Mouse (Mus musculus): ENCODE data around the gene Rdh1.
A peak's percentile ranks its signal among the peaks of the same experiment; 100 is the strongest.
"Not testable (repeated sequence)": the region's sequence is repeated elsewhere in the genome, so short reads cannot be mapped to it uniquely, and the experiment has no call there.

Rdh1 gene

DNA sequence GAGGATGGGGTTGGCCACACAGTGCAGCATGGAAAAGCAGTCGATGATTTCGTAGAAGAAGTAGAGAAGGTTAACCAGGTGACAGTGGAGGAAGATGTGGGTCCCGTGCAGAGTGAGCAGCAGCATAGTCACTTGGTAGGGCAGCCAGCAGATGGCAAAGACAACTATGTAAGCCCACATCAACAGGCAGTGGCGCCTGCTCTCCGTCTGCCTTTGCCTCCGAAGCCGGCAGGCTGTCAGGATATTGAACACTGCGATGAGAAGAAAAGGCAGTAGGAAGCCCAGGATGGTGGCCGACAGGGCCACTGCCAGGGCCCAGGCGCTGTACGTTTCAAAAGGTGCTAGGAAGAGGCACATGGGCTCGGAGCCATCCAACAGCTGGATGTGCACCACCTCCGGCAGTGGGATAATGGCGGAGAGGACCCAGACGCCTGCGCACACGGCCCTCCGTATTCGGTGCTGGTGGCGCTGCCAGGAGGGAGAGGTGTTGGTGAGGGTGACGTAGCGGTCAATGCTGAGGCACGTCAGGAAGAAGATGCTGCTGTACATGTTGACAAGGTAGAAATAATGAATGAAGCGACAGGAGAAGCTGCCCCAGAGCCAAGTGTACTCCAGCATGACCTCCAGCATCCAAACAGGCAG lies 9.3 kb upstream of the Rdh1 start:
- DNase-seq (ENCODE audit: low spot score) = no peak

DNA sequence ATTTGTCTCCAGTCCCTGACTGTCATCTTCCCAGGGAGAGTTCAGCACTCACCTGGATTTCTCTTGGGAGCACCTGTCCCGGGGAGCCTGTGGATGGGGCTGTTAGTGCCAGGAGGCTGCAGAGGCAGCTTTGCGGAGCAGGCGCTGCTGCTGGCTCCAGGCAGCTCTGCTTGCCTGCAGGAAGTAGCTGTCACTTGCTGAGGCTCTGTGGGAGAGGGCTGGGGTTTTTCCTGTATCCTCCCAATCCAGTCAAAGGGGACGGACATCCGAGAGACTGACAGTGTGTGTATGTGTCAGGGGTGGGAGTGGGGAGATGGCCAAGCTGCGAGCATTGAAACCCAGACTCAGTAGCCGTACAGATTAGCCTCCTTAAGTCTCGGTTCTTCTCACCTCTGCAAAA lies 8.0 kb upstream of the Rdh1 start, which contains the start of gene Gpr182:
TSS of gene Gpr182 (minus strand) at position 185 of the 400 bp plus-strand sequence.
- no peak for DNase-seq (ENCODE audit: low spot score)

DNA sequence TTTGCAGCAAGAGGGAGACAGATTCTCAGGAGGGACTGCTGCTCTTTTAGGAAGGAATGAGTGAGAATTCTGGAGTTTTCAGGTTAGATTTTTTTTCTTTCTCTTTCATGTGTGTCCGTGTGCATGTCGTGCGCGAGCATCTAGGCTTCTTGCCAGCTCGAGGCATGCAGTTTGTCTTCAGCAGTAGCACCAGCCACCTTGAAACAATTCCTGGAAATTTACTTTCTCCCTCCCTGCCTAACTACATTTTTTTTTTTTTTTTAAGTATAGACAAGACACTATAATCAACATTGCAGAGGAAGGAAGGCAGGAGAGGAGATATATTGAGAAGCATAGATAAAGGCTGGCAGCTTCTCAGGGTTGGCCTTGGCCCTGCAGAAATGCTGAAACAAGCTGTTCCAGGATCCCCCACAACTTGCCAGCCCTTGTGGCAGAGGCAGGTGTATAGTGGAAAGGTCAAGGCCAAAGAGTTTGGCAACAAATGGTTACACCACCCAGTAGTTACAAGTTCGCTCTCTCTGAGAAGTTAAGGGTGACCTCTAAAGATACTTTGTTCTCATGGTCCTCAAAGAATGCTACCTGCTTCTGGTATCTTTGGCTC lies 4.9 kb upstream of the Rdh1 start:
- DNase-seq (ENCODE audit: low spot score) = peak; percentile 57

DNA sequence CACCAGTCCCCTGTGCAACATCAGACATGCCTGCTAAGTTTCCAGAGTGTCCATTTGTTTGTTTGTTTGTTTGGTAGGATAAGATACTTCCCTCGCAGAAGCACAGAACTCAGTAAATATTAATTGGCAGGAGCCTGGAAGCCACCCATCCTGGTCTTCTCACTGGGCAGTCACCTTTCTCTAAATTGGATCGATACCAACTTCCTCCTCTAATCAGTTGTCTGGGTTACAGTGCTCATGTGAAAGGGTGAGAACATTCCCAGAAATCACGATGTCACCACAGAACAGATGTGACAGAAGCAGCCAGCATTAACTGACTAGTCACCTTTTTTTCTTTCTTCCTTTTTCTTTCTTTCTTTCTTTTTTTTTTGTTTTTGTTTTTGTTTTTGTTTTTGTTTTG lies 4.3 kb upstream of the Rdh1 start:
- DNase-seq (ENCODE audit: low spot score) = no peak

DNA sequence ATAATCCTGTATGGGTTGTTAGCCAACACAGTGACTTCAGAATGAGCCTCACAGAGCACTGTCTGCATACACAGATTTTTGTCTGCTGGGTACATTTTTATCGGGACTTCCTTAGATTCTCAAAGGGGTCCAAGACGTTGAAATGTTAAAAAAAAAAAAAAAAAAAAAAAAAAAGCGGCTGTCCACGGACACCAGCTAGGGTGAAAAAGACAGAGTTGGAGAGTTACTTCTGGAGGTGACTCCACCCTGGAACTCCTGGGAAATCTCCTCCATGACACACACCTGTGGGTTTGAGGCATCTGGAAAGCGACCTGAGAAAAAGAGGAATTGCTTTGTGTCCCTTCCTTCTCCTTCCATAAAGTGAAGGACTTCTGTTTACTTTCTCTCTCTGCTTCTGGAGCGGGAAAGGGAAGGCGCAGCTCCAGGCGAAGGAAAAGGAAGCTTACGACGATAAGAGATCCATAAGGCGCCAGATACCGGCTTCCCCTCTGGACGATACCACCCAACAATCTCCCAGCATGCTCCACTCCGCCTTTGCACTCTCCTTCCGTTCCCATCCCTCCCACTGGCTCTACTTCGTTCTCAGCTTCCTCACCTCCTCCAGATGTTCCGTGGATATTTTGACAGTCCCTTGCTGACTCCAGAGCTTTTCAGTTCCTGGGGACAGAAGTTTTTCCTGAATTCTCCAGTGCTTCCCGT lies 3.6 kb upstream of the Rdh1 start:
- DNase-seq (ENCODE audit: low spot score) = no peak

DNA sequence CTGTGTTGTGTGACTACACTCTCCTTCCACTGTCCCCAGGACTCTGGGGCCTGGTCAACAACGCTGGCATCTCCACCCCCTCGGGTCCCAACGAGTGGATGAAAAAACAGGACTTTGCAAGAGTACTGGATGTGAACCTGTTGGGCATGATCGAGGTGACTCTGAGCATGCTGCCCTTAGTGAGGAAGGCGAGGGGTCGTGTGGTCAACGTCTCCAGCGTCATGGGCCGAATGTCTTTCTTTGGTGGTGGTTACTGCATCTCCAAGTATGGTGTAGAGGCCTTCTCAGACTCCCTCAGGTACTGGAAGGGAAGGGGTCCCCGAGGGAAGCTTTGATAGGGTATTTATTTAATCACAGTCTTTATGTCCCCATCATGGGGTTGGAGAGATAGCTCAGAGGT lies 3.4 kb downstream of the Rdh1 start:
- not testable (repeated sequence) for DNase-seq (ENCODE audit: low spot score)

DNA sequence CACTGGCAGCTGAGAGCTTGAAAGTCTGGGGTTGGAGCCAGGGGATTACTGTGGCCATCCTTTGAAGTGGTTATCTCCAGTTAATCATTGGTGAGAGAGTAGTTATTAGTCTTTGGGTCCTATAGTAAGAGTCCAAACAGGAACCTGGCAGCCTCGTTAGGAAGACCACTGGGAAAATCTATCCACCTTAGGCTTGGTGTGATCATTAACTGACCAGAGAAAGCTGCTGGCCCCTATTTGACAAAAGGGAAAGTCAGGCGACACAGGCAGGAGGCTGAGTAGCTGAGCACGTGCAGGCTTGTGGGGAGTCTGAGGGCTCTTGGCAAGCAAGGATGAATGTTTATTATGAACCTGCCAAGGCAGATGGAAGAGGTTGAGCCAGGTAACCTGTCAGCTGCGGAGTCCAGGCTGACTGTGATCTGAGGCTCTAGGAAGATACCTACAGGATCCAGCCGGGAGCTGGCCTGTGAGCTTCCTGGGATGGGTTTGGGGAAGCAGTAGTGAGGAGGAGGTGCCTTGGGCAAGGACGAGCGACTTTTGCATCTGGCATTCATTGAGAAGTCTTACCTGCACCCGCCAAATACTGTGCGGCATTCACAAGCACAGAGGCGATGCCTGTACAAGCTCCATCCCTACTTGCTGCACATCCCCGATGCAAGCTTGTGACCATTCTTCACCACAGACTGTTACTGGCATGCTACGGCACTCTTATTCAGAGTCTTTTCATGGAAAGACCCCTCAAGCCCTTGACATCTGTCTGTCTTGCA lies 4.6 kb downstream of the Rdh1 start:
- no peak for DNase-seq (ENCODE audit: low spot score)

DNA sequence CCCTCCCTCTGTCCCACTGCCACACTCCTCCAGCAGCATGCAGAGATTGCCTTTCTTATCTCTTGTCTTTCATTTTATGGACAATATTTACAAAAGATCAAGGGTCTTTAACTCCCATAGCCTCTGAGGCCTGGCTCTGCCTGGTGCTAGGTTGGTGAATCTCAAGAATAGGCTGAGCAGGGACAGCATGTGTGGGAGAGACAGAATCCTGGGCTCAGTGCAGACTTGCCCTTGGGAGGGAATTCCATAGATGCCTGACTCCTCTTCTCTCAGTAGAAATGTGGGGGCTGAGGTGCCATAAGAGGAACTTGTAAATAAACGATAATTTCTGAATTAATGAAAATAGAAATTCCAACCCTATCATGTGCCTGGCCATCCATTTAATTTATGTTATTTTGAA lies 7.0 kb downstream of the Rdh1 start:
- no peak for DNase-seq (ENCODE audit: low spot score)

DNA sequence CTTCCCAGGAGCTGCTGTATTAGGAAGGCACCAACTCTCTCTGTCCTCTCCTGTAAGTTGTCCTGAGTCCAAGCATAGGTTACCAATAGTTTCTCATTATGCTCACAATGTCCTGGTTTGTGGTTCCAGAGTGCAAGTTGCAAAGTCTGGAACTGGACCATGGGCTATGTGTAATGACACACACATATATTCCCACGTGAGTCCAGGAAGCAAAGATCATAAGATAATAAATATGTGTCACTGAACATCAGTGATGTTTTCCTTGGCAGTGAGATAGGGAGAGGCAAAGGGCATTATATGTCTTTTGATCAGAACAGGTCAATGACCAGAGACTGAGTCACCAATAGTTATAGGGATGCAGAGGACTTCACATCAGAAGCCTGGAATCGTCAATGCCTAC lies 16.5 kb downstream of the Rdh1 start, which contains the start of gene Rdh9:
TSS of gene Rdh9 (plus strand) at position 376 of the 400 bp plus-strand sequence.
- DNase-seq (ENCODE audit: low spot score) = no peak

DNA sequence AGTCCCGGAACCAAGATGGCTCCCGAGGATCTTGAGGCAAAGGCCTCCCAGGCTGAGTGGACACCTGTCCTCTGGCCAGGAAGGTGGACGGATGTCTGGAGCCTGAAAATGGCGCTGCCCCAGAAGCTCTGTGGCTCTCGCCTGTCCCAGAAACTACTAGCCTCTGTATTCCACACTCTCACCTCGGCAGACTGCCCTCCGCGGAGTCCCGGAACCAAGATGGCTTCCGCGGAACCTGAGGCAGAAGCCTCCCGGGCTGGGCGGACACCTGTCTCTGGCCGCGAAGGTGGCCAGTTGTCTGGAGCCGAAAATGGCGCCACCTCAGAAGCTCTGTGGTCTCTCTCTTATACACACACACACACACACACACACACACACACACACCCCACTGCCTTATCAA lies 22.8 kb downstream of the Rdh1 start:
- not testable (repeated sequence) for DNase-seq (ENCODE audit: low spot score)

DNA sequence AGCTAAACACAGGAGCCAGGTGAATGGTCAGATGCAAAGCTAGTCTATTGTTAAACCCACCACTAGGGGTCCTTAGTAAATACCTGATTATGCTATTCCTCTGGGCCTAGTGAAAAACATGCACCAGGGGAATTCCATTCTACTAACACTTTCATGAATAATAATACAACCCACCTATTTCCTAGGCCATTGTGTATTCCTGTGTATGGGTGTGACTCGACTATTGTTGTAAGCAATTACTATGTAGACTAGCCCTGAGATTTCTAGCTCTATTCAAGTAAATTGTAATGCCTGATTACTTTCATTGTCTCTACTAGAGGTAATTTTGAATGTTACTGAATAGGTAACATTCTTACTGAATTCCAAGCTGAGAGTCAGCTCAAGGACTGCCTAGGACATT lies 25.9 kb downstream of the Rdh1 start:
- DNase-seq (ENCODE audit: low spot score) = not testable (repeated sequence)

DNA sequence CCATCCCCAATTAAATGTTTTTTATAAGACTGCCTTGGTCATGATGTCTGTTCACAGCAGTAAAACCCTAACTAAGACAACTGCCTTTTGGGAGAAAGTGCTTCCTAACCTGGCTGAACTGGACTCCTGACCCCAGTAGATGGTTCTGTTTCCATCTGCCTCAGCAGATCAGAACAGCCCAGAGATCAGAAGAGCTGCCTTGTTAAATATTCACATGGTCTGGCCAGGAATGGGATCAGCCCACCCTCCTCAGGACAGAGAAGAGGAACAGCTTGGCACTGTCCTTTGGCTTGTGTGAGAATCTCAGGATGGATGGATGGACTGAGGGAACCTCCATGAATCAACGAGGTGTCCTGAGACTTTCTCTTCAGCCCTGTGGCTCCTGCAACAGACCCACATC lies 39.8 kb downstream of the Rdh1 start:
- DNase-seq (ENCODE audit: low spot score) = no peak

DNA sequence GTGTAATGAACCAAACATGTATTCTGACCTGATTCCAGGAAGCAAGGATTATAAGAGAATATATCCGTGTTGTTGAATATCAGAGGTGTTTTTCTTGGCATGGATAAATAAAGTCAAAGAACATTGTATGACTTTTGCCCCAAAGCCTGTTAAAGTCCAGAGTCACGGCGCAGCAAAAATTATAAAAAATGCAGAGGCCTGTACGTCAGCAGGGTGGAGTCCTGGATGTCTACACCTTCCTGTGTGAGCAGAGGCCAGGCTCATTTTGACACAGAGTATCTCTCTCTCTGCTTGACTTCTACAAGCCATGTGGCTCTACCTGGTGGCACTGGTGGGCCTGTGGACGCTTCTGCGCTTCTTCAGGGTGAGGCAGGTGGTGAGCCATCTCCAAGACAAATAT lies 41.4 kb downstream of the Rdh1 start, which contains the start of gene Rdh16:
TSS of gene Rdh16 (plus strand) at position 262 of the 400 bp plus-strand sequence.
- DNase-seq (ENCODE audit: low spot score) = no peak

DNA sequence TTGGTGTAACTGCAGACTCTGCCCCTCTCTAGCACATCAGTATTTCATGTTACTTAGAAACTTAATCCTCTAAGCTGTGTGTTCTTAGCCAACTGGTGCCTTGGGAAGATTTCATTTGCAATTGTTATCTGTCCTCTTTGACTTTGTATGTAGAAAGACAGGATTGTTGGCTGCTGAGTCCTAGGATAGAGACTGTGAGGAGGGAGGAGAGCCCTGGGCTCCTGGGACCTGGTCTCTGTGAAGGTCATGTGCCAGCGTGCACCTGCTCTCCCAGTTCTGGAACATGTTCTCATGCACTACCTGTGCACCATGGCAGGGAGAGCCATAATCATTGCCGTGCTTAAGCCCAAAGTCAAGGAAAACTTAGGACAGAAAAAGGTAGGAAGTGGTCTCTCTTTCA lies 42.1 kb downstream of the Rdh1 start:
- DNase-seq (ENCODE audit: low spot score) = no peak

DNA sequence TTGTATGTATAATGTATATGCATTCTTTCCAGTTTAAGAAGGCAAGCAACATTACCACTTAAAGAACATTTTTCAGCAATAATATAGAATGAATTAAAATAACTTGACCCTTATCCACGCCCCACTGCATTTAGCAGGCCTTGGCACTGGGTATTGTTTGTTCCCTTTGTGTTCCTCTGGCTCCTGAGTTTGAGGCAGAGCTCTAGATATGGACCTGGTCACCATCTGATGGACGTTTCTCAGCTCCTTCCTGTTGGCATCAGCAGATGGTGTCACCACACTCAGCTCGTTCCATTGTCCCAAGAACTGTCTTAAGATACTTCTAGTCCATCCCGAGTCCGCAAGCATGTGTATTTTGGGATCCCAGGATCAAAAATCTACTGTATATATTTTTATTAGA lies 42.7 kb downstream of the Rdh1 start:
- DNase-seq (ENCODE audit: low spot score) = no peak

DNA sequence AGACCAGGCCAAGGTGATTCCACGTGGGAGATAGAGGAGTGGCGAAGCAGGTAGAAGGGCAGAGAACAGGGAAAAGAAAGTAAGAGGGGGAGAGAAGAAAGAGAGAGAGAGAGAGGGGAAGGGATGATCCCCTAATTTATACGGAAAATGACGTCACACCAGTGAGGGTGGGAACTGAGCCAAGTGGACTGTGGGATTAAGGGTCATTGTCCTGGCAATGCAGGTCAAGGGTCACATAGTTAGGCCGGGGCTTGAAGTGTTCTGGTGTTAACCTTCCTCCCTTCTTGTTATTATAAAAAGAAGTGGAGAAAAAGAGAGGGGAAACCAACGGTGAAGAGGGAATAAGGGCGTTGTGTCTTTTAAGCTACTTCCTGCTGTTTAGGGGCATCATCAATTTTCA lies 44.9 kb downstream of the Rdh1 start:
- no peak for DNase-seq (ENCODE audit: low spot score)

DNA sequence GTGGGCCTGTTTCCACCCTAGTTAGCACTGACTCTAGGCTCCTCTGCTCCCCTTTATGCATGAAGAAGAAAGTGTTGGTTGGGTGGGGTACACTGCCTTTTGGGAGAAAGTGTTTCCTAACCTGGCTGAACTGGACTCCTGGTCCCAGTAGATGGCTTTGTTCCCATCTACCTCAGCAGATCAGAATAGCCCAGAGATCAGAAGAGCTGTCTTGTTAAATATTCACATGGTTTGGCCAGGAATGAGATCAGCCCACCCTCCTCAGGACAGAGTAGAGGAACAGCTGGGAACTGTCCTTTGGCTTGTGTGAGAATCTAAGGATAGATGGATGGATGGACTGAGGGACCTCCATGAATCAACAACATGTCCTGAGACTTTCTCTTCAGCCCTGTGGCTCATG lies 56.4 kb downstream of the Rdh1 start:
- no peak for DNase-seq (ENCODE audit: low spot score)

DNA sequence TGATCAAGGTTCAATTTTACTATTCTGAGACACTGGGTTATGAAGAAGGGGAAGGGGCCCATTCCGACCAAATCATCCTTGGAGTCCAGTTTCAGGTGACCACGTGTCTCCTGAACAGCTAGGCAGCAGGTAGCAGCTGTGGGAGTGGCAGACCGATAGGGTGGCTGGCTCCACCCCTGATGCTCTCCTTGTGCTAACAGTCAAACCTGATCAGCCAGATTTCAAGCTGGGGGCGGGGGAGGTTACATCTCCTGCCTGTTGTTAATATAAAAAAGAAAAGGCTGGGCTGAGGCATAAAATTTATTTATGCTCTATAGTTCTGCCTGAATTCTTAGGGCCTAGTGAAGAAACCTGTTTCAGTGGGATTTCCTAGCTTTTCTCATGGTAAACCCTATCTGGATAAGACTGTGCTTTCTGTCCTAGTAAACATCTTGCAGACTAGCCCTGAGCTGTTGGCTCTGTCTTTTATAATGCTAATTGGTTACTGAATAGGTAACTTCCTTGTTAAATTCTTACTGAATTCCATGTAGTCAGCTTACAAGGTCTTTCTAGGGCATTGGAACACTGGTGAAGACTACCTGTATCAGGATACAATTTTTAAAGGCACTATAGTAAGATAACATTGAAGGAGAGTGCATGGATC lies 57.9 kb downstream of the Rdh1 start:
- not testable (repeated sequence) for DNase-seq (ENCODE audit: low spot score)

Data from ovary, adult 18-20 months (tissue).